Mouse (Mus musculus): ENCODE data around the gene Clstn1.

GRCm38 (mm10) chr4:149696189-149696971, 110.1 kb downstream of the Clstn1 start:
- peak; percentile 30; the same call in 1 of the 2 replicates for TF ChIP-seq CTCF (IDR thresholded peaks at IDR 0.05; ENCODE audit: low read depth)
- no peak for TF ChIP-seq EP300 (IDR thresholded peaks at IDR 0.05; ENCODE audit: low read depth)

Measured in liver, embryonic 14.5 days (tissue).